Mouse (Mus musculus) neural tube, embryonic 14.5 days (tissue): Measurements from ENCODE around the gene Cep295. TPM values are rescaled to one million over a fixed set of nuclear protein-coding genes. Genes with fewer than 3 reads are reported as not detected.
A peak's percentile ranks its signal among the peaks of the same experiment; 100 is the strongest.

Experiments used
- ATAC-seq: fragments of 200-750 bp; cut with Nextera tagmentation; 2 replicates; pipeline ENCODE4 v1.8.0; 2017; ENCODE audit warnings: low read depth, mild to moderate bottlenecking, moderate TSS enrichment, moderate library complexity
- H3K27ac ChIP-seq: fragments of 300-500 bp; sonication (generic); 2 replicates; pipeline ENCODE4 v1.5.1; 2014; ENCODE audit warnings: low read depth, mild to moderate bottlenecking, control low read depth, low read length, moderate library complexity, mixed read lengths
- H3K27me3 ChIP-seq: fragments of 300-500 bp; sonication (generic); 2 replicates; pipeline ENCODE4 v1.6.1; 2014; ENCODE audit warnings: low read length; ENCODE audit not compliant: control insufficient read depth, insufficient read depth
- H3K36me3 ChIP-seq: fragments of 300-500 bp; sonication (generic); 2 replicates; pipeline ENCODE4 v1.6.1; 2014; ENCODE audit warnings: low read length, mixed read lengths; ENCODE audit not compliant: control insufficient read depth, insufficient read depth
- H3K4me1 ChIP-seq: fragments of 300-500 bp; sonication (generic); 2 replicates; pipeline ENCODE4 v1.6.1; 2014; ENCODE audit warnings: low read length; ENCODE audit not compliant: control insufficient read depth, insufficient read depth
- H3K4me2 ChIP-seq: fragments of 300-500 bp; sonication (generic); 2 replicates; pipeline ENCODE4 v1.6.1; 2014; ENCODE audit warnings: mild to moderate bottlenecking, low read depth, low read length, control low read depth
- H3K4me3 ChIP-seq: fragments of 300-500 bp; sonication (generic); 2 replicates; pipeline ENCODE4 v1.5.1; 2014; ENCODE audit warnings: low read depth, low read length, control low read depth, mixed read lengths
- H3K9ac ChIP-seq: fragments of 300-500 bp; sonication (generic); replicated peaks from 2 replicates; pipeline ENCODE4 v1.6.1; 2014; ENCODE audit warnings: low read depth, mild to moderate bottlenecking, control low read depth, low read length, mixed read lengths
- H3K9me3 ChIP-seq: fragments of 300-500 bp; sonication (generic); 2 replicates; pipeline ENCODE4 v1.6.1; 2016; ENCODE audit warnings: low read length; ENCODE audit not compliant: control insufficient read depth
- WGBS: fragments of 180-500 bp; shearing (Covaris S2); extraction: QIAGEN DNeasy Blood & Tissue Kit; methylation state at CpG from one replicate; pipeline ENCODE4 v1.1.7; 2014; 5-methylcytosine and 5-hydroxymethylcytosine counted together
- polyA plus RNA-seq: library from polyadenylated mRNA; unstranded; fragments of >200 nt; fragmentation: Nextera tagmentation; extraction: Ambion mirVana; gene quantifications from 2 replicates; pipeline ENCODE4 v1.2.1, GENCODE M21; 2014

The Cep295 gene
- polyA plus RNA-seq, result 19.6 and 19.7 TPM in 2 replicates

GRCm38 (mm10) chr9:15357484-15358275 lies at the start of gene Cep295:
Gene Cep295, minus strand, starts transcription at chr9:15357788.
- Histone ChIP-seq H3K9ac (peak within 1 kb of the TSS; percentile 72), H3K4me2 (peak within 1 kb of the TSS; percentile 85), H3K27me3 (no peaks in the 10 kb centered on the region), H3K27ac (peak within 1 kb of the TSS; percentile 89), H3K4me1 (peaks cover 6% of the 10 kb centered on the region; the same call in 1 of the 2 replicates), H3K36me3 (no peaks in the 10 kb centered on the region), H3K4me3 (peak within 1 kb of the TSS; percentile 83), H3K9me3 (no peaks in the 10 kb centered on the region)
- ATAC-seq, result peak; percentile 99
- 3% methylated on average over 58 of the region's 60 CpGs for WGBS

GRCm38 (mm10) chr9:15397591-15397990 lies 40.0 kb upstream of the Cep295 start:
- H3K9ac ChIP-seq, result no peak overlapping the region
- 67% methylated on average over 3 of the region's 4 CpGs for WGBS
- no peak overlapping the region for H3K4me2 ChIP-seq
- H3K27me3 ChIP-seq, result no peaks in the 10 kb centered on the region
- H3K4me3 ChIP-seq, result no peak overlapping the region
- H3K36me3 ChIP-seq, result no peaks in the 10 kb centered on the region
- no peak for ATAC-seq
- H3K27ac ChIP-seq, result no peak overlapping the region
- no peaks in the 10 kb centered on the region for H3K4me1 ChIP-seq
- H3K9me3 ChIP-seq, result 0 out of 2 replicates have a peak, but pooled peaks cover 3% of the 10 kb centered on the region

GRCm38 (mm10) chr9:15395353-15395942 lies 37.9 kb upstream of the Cep295 start:
- H3K4me2 ChIP-seq, result no peak overlapping the region
- H3K27ac ChIP-seq, result no peak overlapping the region
- no peak overlapping the region for H3K4me3 ChIP-seq
- no peaks in the 10 kb centered on the region for H3K9me3 ChIP-seq
- WGBS, result 78% methylated on average over 1 of the region's 1 CpGs
- H3K36me3 ChIP-seq, result no peaks in the 10 kb centered on the region
- no peaks in the 10 kb centered on the region for H3K27me3 ChIP-seq
- ATAC-seq, result no peak
- H3K4me1 ChIP-seq, result no peaks in the 10 kb centered on the region
- H3K9ac ChIP-seq, result no peak overlapping the region

GRCm38 (mm10) chr9:15387075-15387643 lies 29.6 kb upstream of the Cep295 start:
- no peak for ATAC-seq
- H3K9me3 ChIP-seq, result no peaks in the 10 kb centered on the region
- H3K36me3 ChIP-seq, result no peaks in the 10 kb centered on the region

GRCm38 (mm10) chr9:15384266-15384665 lies 26.7 kb upstream of the Cep295 start:
- Histone ChIP-seq H3K4me1 (no peaks in the 10 kb centered on the region), H3K9ac (no peak overlapping the region), H3K9me3 (no peaks in the 10 kb centered on the region), H3K4me2 (no peak overlapping the region), H3K36me3 (no peaks in the 10 kb centered on the region), H3K27ac (no peak overlapping the region), H3K4me3 (no peak overlapping the region), H3K27me3 (no peaks in the 10 kb centered on the region)
- ATAC-seq, result peak; percentile 71; the same call in 1 of the 2 replicates
- 62% methylated on average over 5 of the region's 5 CpGs for WGBS

More at GRCm38 (mm10) chr9:15387075-15387643, 29.6 kb upstream of the Cep295 start:
- Histone ChIP-seq H3K4me1 (no peaks in the 10 kb centered on the region), H3K4me2 (no peak overlapping the region), H3K27me3 (no peaks in the 10 kb centered on the region), H3K4me3 (no peak overlapping the region), H3K27ac (no peak overlapping the region), H3K9ac (no peak overlapping the region)
- WGBS, result 85% methylated on average over 5 of the region's 5 CpGs

- WGBS, result 59% methylated on average over 2 of the region's 2 CpGs
- Histone ChIP-seq H3K4me1 (no peaks in the 10 kb centered on the region), H3K36me3 (no peaks in the 10 kb centered on the region), H3K27ac (no peak overlapping the region), H3K9ac (no peak overlapping the region), H3K4me2 (no peak overlapping the region), H3K4me3 (no peak overlapping the region), H3K27me3 (no peaks in the 10 kb centered on the region), H3K9me3 (no peaks in the 10 kb centered on the region)
- 0 out of 2 replicates have a peak, but pooled peaks have one; percentile 11 for ATAC-seq
These were observed 8.7 kb upstream of the Cep295 start for GRCm38 (mm10) chr9:15366260-15366659.

GRCm38 (mm10) chr9:15365856-15366255 lies 8.3 kb upstream of the Cep295 start:
- H3K27ac ChIP-seq, result no peak overlapping the region
- H3K9me3 ChIP-seq, result no peaks in the 10 kb centered on the region
- H3K4me3 ChIP-seq, result no peak overlapping the region
- no peaks in the 10 kb centered on the region for H3K36me3 ChIP-seq
- no peak overlapping the region for H3K4me2 ChIP-seq
- H3K9ac ChIP-seq, result no peak overlapping the region
- 78% methylated on average over 1 of the region's 1 CpGs for WGBS
- no peaks in the 10 kb centered on the region for H3K27me3 ChIP-seq
- ATAC-seq, result peak; percentile 70; the same call in 1 of the 2 replicates
- no peaks in the 10 kb centered on the region for H3K4me1 ChIP-seq

GRCm38 (mm10) chr9:15364843-15365242 lies 7.3 kb upstream of the Cep295 start:
- ATAC-seq, result no peak
- H3K27me3 ChIP-seq, result no peaks in the 10 kb centered on the region
- H3K9me3 ChIP-seq, result no peaks in the 10 kb centered on the region
- H3K36me3 ChIP-seq, result no peaks in the 10 kb centered on the region
- H3K9ac ChIP-seq, result no peak overlapping the region
- H3K4me2 ChIP-seq, result no peak overlapping the region
- H3K4me1 ChIP-seq, result no peaks in the 10 kb centered on the region
- H3K4me3 ChIP-seq, result no peak overlapping the region
- H3K27ac ChIP-seq, result no peak overlapping the region
- WGBS, result 84% methylated on average over 1 of the region's 1 CpGs
